Mouse (Mus musculus) cortical plate, adult 2 months (tissue): Measurements from ENCODE around the gene Tbp.

ENCODE experiments used
- CTCF ChIP-seq: fragments of 200-500 bp; IDR thresholded peaks from 2 replicates; pipeline ENCODE4 v1.5.1; 2011; ENCODE audit warnings: mild to moderate bottlenecking, control low read depth, low read length; ENCODE audit not compliant: insufficient read depth; ENCODE audit errors: extremely low read depth
- POLR2A ChIP-seq: fragments of 200-500 bp; IDR thresholded peaks from 2 replicates; pipeline ENCODE4 v1.6.1; 2011; ENCODE audit warnings: mild to moderate bottlenecking, low read length, control low read depth; ENCODE audit not compliant: insufficient read depth; ENCODE audit errors: extremely low read depth

- TF ChIP-seq CTCF (no peak), POLR2A (no peak)
Measured at GRCm38 (mm10) chr17:15526304-15526703, 26.6 kb downstream of the Tbp start.
